Mouse (Mus musculus) midbrain, postnatal 0 days (tissue): ENCODE results near the gene Ralgps1. TPM values are rescaled to one million over a fixed set of nuclear protein-coding genes. Genes with fewer than 3 reads are reported as not detected.

Experiments
- ATAC-seq: fragments of 200-750 bp; cut with Nextera tagmentation; 2 replicates; pipeline ENCODE4 v1.8.0; 2017; ENCODE audit warnings: moderate number of reproducible peaks, mild to moderate bottlenecking, moderate TSS enrichment, moderate library complexity; ENCODE audit not compliant: low FRiP score
- DNase-seq: peaks from one replicate; pipeline ENCODE4 v3.0.0-alpha.2; 2015; ENCODE audit warnings: low spot score
- H3K27ac ChIP-seq: fragments of 300-500 bp; sonication (generic); 2 replicates; pipeline ENCODE4 v1.5.1; 2014; ENCODE audit warnings: low read depth, mild to moderate bottlenecking, low read length, mixed read lengths
- H3K27me3 ChIP-seq: fragments of 300-500 bp; sonication (generic); 2 replicates; pipeline ENCODE4 v1.6.1; 2014; ENCODE audit warnings: low read length, control low read depth, mixed read lengths; ENCODE audit not compliant: insufficient read depth
- H3K36me3 ChIP-seq: fragments of 300-500 bp; sonication (generic); 2 replicates; pipeline ENCODE4 v1.6.1; 2014; ENCODE audit warnings: low read length, control low read depth, mixed read lengths; ENCODE audit not compliant: insufficient read depth
- H3K4me1 ChIP-seq: fragments of 300-500 bp; sonication (generic); 2 replicates; pipeline ENCODE4 v1.6.1; 2014; ENCODE audit warnings: mild to moderate bottlenecking, control low read depth, antibody characterized with exemption, low read length, mixed read lengths; ENCODE audit not compliant: insufficient read depth
- H3K4me2 ChIP-seq: fragments of 300-500 bp; sonication (generic); 2 replicates; pipeline ENCODE4 v1.6.1; 2014; ENCODE audit warnings: low read depth, mild to moderate bottlenecking, low read length, mixed read lengths; ENCODE audit not compliant: poor library complexity, severe bottlenecking
- H3K4me3 ChIP-seq: fragments of 300-500 bp; sonication (generic); 2 replicates; pipeline ENCODE4 v1.5.1; 2014; ENCODE audit warnings: low read depth, mild to moderate bottlenecking, low read length, moderate library complexity
- H3K9ac ChIP-seq: fragments of 300-500 bp; sonication (generic); replicated peaks from 2 replicates; pipeline ENCODE4 v1.6.1; 2014; ENCODE audit warnings: mild to moderate bottlenecking, low read length, moderate library complexity, mixed read lengths; ENCODE audit not compliant: poor library complexity, severe bottlenecking
- H3K9me3 ChIP-seq: fragments of 300-500 bp; sonication (generic); 2 replicates; pipeline ENCODE4 v1.6.1; 2016; ENCODE audit warnings: low read length, control low read depth
- CTCF ChIP-seq: IDR thresholded peaks from 2 replicates; pipeline ENCODE4 v1.5.1; 2016; ENCODE audit warnings: antibody characterized with exemption, mild to moderate bottlenecking
- WGBS: fragments of 180-500 bp; shearing (Covaris S2); extraction: QIAGEN DNeasy Blood & Tissue Kit; methylation state at CpG from one replicate; pipeline ENCODE4 v1.1.7; 2014; 5-methylcytosine and 5-hydroxymethylcytosine counted together
- polyA plus RNA-seq: library from polyadenylated mRNA; unstranded; fragments of >200 nt; fragmentation: Nextera tagmentation; extraction: Ambion mirVana; gene quantifications from 2 replicates; pipeline ENCODE4 v1.2.1, GENCODE M21; 2015
- total RNA-seq: library from RNA; depleted of rRNA; stranded (reverse); fragments of >200 nt; gene quantifications from 2 replicates; pipeline ENCODE4 v1.2.3, GENCODE M21; 2014

Gene Ralgps1
- total and polyA plus RNA-seq, 2 experiments from 2014 or later: 26.4 to 74.6 TPM

DNA sequence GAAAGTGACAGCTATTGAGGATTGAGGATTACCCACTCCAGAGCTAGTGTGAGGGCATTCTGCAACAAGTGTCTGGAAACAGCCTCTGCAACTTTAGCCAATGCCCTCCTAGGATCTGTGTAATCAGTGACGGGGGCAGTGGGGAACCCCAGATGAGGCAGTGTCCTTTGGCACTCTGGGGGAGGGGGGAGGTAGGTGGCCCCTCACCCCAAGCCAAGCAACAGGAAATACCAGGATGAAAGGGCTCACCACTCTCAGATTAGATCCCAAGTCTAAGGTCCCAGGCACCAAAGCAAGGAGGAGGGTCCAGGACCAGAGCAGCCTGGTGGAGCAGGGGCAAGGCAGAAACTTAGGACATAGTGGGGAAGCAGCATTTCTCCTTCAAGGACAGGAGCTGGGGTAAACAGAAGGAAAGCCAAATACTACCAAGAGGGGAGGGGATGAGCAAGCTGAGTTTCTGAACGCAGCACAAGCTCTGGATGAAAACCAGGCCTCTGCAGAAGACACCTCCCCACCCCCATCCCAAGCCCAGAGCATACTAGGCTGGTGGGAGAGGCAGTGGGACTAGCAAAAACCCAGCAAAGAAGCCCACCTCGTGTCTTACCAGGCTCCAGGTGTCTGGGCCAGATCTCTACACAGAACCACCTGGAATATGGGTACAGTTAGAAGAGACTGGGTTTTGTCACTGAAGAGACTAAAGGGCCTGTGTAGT lies 121.2 kb downstream of the Ralgps1 start:
- no peak overlapping the region for H3K4me2 ChIP-seq
- whole genome bisulfite sequencing: 81% methylated on average over 3 of the region's 3 CpGs
- H3K9ac ChIP-seq: no peak overlapping the region
- no peak overlapping the region for H3K27ac ChIP-seq
- H3K4me1 ChIP-seq: peaks cover 2% of the 10 kb centered on the region; the same call in 1 of the 2 replicates
- no peak overlapping the region for H3K4me3 ChIP-seq
- DNase-seq (no peak), ATAC-seq (no peak)
- TF ChIP-seq CTCF: no peak
- peaks cover 10% of the 10 kb centered on the region; the same call in 1 of the 2 replicates for H3K36me3 ChIP-seq
- no peaks in the 10 kb centered on the region for H3K9me3 ChIP-seq
- H3K27me3 ChIP-seq: no peaks in the 10 kb centered on the region

GRCm38 (mm10) chr2:33248549-33248948 lies 122.7 kb downstream of the Ralgps1 start:
- no peak overlapping the region for H3K27ac ChIP-seq
- no peak for TF ChIP-seq CTCF
- H3K27me3 ChIP-seq: no peaks in the 10 kb centered on the region
- DNase-seq (no peak), ATAC-seq (no peak)
- H3K9ac ChIP-seq: no peak overlapping the region
- H3K4me1 ChIP-seq: no peaks in the 10 kb centered on the region
- peaks cover 10% of the 10 kb centered on the region; the same call in 1 of the 2 replicates for H3K36me3 ChIP-seq
- no peak overlapping the region for H3K4me3 ChIP-seq
- no peak overlapping the region for H3K4me2 ChIP-seq
- WGBS: 90% methylated on average over 7 of the region's 7 CpGs
- no peaks in the 10 kb centered on the region for H3K9me3 ChIP-seq

DNA sequence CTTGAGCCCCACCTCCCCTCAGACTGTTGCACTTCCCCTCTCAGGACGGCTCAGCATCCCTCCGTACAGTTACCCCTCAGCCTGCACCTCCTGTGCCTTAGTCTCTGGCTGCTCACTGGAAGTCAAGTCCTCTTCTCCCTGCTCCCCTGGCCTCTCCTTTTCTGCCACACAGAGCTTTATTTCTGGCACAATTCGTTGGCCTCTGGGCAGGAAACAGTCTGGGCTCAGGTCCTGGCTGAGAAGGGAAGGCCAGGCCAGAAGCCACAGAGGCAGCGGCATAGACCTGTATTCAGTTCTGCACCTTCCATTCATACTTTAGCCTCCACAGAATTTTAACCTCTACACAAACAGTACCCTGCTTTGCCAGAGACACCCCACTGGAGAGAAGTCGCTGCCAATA lies 124.4 kb downstream of the Ralgps1 start:
- WGBS: 84% methylated on average over 5 of the region's 5 CpGs
- no peak overlapping the region for H3K27ac ChIP-seq
- peaks cover 17% of the 10 kb centered on the region; the same call in 1 of the 2 replicates for H3K36me3 ChIP-seq
- TF ChIP-seq CTCF: no peak
- H3K9me3 ChIP-seq: no peaks in the 10 kb centered on the region
- H3K4me3 ChIP-seq: no peak overlapping the region
- no peak overlapping the region for H3K9ac ChIP-seq
- no peak overlapping the region for H3K4me2 ChIP-seq
- DNase-seq (no peak), ATAC-seq (no peak)
- H3K27me3 ChIP-seq: no peaks in the 10 kb centered on the region
- H3K4me1 ChIP-seq: no peaks in the 10 kb centered on the region

- no peaks in the 10 kb centered on the region for H3K9me3 ChIP-seq
- H3K27ac ChIP-seq: no peak overlapping the region
- H3K9ac ChIP-seq: no peak overlapping the region
- peaks cover 17% of the 10 kb centered on the region; the same call in 1 of the 2 replicates for H3K36me3 ChIP-seq
- no peaks in the 10 kb centered on the region for H3K27me3 ChIP-seq
- H3K4me3 ChIP-seq: no peak overlapping the region
- no peak overlapping the region for H3K4me2 ChIP-seq
- ATAC-seq: no peak
- DNase-seq: no peak
- no peaks in the 10 kb centered on the region for H3K4me1 ChIP-seq
- TF ChIP-seq CTCF: no peak
Measured at GRCm38 (mm10) chr2:33245350-33245749, 125.9 kb downstream of the Ralgps1 start.

GRCm38 (mm10) chr2:33244880-33245279 lies 126.4 kb downstream of the Ralgps1 start:
- H3K27me3 ChIP-seq: no peaks in the 10 kb centered on the region
- WGBS: 81% methylated on average over 6 of the region's 6 CpGs
- no peak for DNase-seq
- peaks cover 17% of the 10 kb centered on the region; the same call in 1 of the 2 replicates for H3K36me3 ChIP-seq
- H3K9ac ChIP-seq: no peak overlapping the region
- no peak overlapping the region for H3K27ac ChIP-seq
- no peak overlapping the region for H3K4me3 ChIP-seq
- no peaks in the 10 kb centered on the region for H3K9me3 ChIP-seq
- no peak for ATAC-seq
- H3K4me1 ChIP-seq: no peaks in the 10 kb centered on the region
- TF ChIP-seq CTCF: no peak
- no peak overlapping the region for H3K4me2 ChIP-seq

DNA sequence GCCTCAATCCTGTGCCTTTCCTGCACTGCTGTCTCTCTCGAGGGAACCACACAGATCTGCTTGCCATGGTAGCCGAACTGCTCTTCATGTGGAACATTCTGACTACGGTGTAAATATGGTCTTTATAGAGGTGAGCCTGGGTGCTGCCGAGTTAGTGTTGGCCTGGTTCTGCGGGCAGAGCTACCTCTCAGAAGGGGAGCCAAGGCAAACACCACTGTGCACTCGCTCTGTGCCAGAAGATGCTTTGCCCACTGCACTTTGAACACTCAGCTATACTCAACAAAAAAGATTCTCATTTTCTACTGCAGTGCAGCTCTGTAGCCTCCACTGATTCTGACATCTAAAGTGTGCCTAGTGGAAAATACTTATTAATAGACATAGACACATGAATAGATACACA lies 133.7 kb downstream of the Ralgps1 start:
- no peak for TF ChIP-seq CTCF
- ATAC-seq (no peak), DNase-seq (no peak)
- Histone ChIP-seq H3K27me3 (no peaks in the 10 kb centered on the region), H3K36me3 (peaks cover 7% of the 10 kb centered on the region; the same call in 1 of the 2 replicates), H3K9me3 (no peaks in the 10 kb centered on the region), H3K4me2 (no peak overlapping the region), H3K27ac (no peak overlapping the region), H3K9ac (no peak overlapping the region), H3K4me1 (no peaks in the 10 kb centered on the region), H3K4me3 (no peak overlapping the region)
- WGBS: 72% methylated on average over 6 of the region's 6 CpGs
